In the genomic region with DNA sequence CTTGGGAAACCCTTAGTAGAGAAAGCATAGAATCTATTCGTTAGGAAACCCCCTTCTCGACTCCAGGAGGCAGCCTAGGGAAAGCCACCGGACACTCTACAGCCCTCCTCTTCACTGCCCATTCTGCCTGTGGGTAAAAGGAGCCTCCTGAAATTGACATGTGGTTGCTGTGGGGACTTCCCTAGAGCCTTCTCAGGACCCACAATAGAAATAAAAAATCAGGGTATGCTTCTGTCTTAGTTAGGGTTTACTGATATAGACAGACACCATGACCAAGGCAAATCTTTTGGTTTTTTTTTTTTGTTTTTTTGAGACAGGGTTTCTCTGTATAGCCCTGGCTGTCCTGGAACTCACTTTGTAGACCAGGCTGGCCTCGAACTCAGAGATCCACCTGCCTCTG, we compare ENCODE assay signal across 31 mouse cellular contexts. TPM values are rescaled to one million over a fixed set of nuclear protein-coding genes. Genes with fewer than 3 reads are reported as not detected.
"Had no signal": no experiment of that assay in that cellular context is flagged by ENCODE, and none has a peak within 500 bp of the region (broad histone marks: within the 10 kb centered on the region; RNA-seq: fewer than 3 reads in every experiment).

No protein-coding gene starts in this region.

- H3K36me3 ChIP-seq: embryonic facial prominence, embryonic 10.5 days; embryonic facial prominence, embryonic 12.5 days; embryonic facial prominence, embryonic 13.5 days; embryonic facial prominence, embryonic 15.5 days; forebrain, embryonic 10.5 days; forebrain, embryonic 12.5 days; forebrain, embryonic 15.5 days; heart, embryonic 10.5 days had no signal

- H3K4me3 ChIP-seq: embryonic facial prominence, embryonic 10.5 days; embryonic facial prominence, embryonic 12.5 days; embryonic facial prominence, embryonic 13.5 days; embryonic facial prominence, embryonic 15.5 days; erythroblast, embryonic 14.5 days; forebrain, embryonic 10.5 days; forebrain, embryonic 12.5 days; forebrain, embryonic 13.5 days; forebrain, embryonic 15.5 days; gastrocnemius, adult 2 months; heart, adult 2 months; heart, embryonic 10.5 days had no signal

- ATAC-seq: forebrain, embryonic 13.5 days; forebrain, embryonic 14.5 days; forebrain, embryonic 15.5 days; forebrain, embryonic 16.5 days; forebrain, postnatal 0 days had no signal

- H3K9me3 ChIP-seq: embryonic facial prominence, embryonic 10.5 days; embryonic facial prominence, embryonic 12.5 days; embryonic facial prominence, embryonic 13.5 days; embryonic facial prominence, embryonic 15.5 days; forebrain, embryonic 10.5 days; forebrain, embryonic 12.5 days; forebrain, embryonic 13.5 days; forebrain, embryonic 15.5 days; heart, embryonic 10.5 days had no signal

- H3K4me2 ChIP-seq: embryonic facial prominence, embryonic 12.5 days; embryonic facial prominence, embryonic 13.5 days; embryonic facial prominence, embryonic 15.5 days; forebrain, embryonic 12.5 days; forebrain, embryonic 13.5 days; forebrain, embryonic 15.5 days; heart, embryonic 11.5 days had no signal

- H3K4me1 ChIP-seq: embryonic facial prominence, embryonic 10.5 days; embryonic facial prominence, embryonic 12.5 days; embryonic facial prominence, embryonic 13.5 days; embryonic facial prominence, embryonic 15.5 days; forebrain, embryonic 13.5 days; forebrain, embryonic 15.5 days had no signal

- H3K9ac ChIP-seq: embryonic facial prominence, embryonic 12.5 days; embryonic facial prominence, embryonic 13.5 days; embryonic facial prominence, embryonic 15.5 days; forebrain, embryonic 12.5 days; forebrain, embryonic 13.5 days; forebrain, embryonic 15.5 days; forebrain, postnatal 0 days had no signal

- H3K27ac ChIP-seq: embryonic facial prominence, embryonic 10.5 days; embryonic facial prominence, embryonic 12.5 days; embryonic facial prominence, embryonic 13.5 days; embryonic facial prominence, embryonic 15.5 days; forebrain, embryonic 10.5 days; forebrain, embryonic 12.5 days; forebrain, embryonic 13.5 days; forebrain, embryonic 15.5 days; gastrocnemius, adult 2 months; heart, adult 2 months; heart, embryonic 10.5 days had no signal

- DNase-seq: cerebellum, adult 9-11 months; cerebellum, postnatal 10 days; cerebellum, postnatal 14 days; cerebellum, postnatal 25 days; cerebellum, postnatal 36 days; embryo, embryonic 11 days; forebrain, postnatal 0 days; gastrocnemius, adult 2 months; gastrocnemius, postnatal 10 days; gastrocnemius, postnatal 14 days; gastrocnemius, postnatal 25 days; gastrocnemius, postnatal 36 days; heart, adult 11 months; heart, adult 18-20 months; heart, adult 2 months had no signal

- H3K27me3 ChIP-seq: embryonic facial prominence, embryonic 12.5 days; embryonic facial prominence, embryonic 13.5 days; embryonic facial prominence, embryonic 15.5 days; forebrain, embryonic 15.5 days had no signal

RNA-seq across cellular contexts. Expression of gene Xirp1, which starts 27.3 kb away (rescaled TPM):
- total RNA-seq: forebrain, postnatal 0 days had no signal
- polyA plus RNA-seq: erythroblast, embryonic 14.5 days; forebrain, embryonic 10.5 days; forebrain, embryonic 11.5 days; forebrain, embryonic 13.5 days; forebrain, embryonic 14.5 days; forebrain, embryonic 15.5 days; forebrain, embryonic 16.5 days; forebrain, postnatal 0 days had no signal

RNA-seq across cellular contexts. Expression of gene Ttc21a, which starts 58.7 kb away (rescaled TPM):
- total RNA-seq: gastrocnemius, adult 18-20 months; gastrocnemius, adult 2 months; gastrocnemius, adult 8-10 months; gastrocnemius, postnatal 14 days; gastrocnemius, postnatal 25 days; gastrocnemius, postnatal 36 days; heart, adult 2 months had no signal
- polyA plus RNA-seq: erythroblast, embryonic 14.5 days had no signal
